Mouse (Mus musculus): ENCODE measurements around the gene 2410015M20Rik.

DNA sequence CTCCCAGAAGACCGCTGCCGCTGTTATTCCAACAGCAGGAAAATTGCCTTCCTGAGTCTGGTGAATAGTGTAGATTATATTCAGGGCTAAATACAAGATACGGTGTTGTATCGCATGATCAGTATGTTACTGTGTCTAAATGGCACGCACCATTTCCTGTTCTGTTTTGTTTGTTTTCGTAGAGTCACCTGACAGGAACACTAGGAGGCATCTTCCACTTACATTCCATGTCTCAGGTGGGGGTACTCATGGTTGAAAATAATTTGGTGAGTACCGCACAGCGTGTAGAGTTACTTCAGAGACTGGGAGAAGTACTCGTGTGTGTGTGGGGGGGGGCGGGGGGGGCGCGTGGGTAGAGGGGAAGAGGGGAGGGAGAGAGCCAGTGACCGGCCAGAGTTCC, 38.0 kb upstream of the 2410015M20Rik start:
- TF ChIP-seq CTCF (IDR thresholded peaks at IDR 0.05; ENCODE audit: low read depth) (no peak), EP300 (IDR thresholded peaks at IDR 0.05; ENCODE audit: low read depth) (no peak)

Data from liver, embryonic 14.5 days (tissue).